Mouse (Mus musculus) megakaryocyte, embryonic 14.5 days (primary cell): ENCODE measurements at regions not wholly inside any gene's neighbourhood (a gene's known extent, or its start where the extent isn't known, plus 50 kb on each side); places are given as distances from the start of the nearest gene placed in this dataset.
A peak's percentile ranks its signal among the peaks of the same experiment; 100 is the strongest.

Source experiments
- H3K27me3 ChIP-seq: replicated peaks from 2 replicates; pipeline ENCODE3; 2012; ENCODE audit warnings: inconsistent platforms
- H3K36me3 ChIP-seq: replicated peaks from 2 replicates; pipeline ENCODE3; 2012; ENCODE audit warnings: low read length, inconsistent platforms, mixed read lengths
- H3K4me1 ChIP-seq: 2 replicates; pipeline ENCODE4 v1.6.1; 2012; ENCODE audit warnings: inconsistent platforms
- H3K4me3 ChIP-seq: replicated peaks from 2 replicates; pipeline ENCODE3; 2012; ENCODE audit warnings: moderate library complexity, mild to moderate bottlenecking, inconsistent platforms
- H3K9me3 ChIP-seq: 2 replicates; pipeline ENCODE4 v1.6.1; 2012; ENCODE audit warnings: inconsistent platforms
- FLI1 ChIP-seq: IDR thresholded peaks from 2 replicates; pipeline ENCODE4 v1.6.1; 2012; ENCODE audit warnings: low read length, inconsistent platforms, mixed read lengths
- GATA1 ChIP-seq: IDR thresholded peaks from 3 replicates; pipeline ENCODE4 v1.6.1; 2012; ENCODE audit warnings: mixed read lengths, low read length, inconsistent platforms, borderline replicate concordance

- TF ChIP-seq GATA1 (no peak), FLI1 (no peak)
- H3K4me3 ChIP-seq: no peak overlapping the region
- H3K27me3 ChIP-seq: no peaks in the 10 kb centered on the region
- H3K36me3 ChIP-seq: peaks cover 11% of the 10 kb centered on the region
- H3K9me3 ChIP-seq: peaks cover 11% of the 10 kb centered on the region
- peaks cover 15% of the 10 kb centered on the region for H3K4me1 ChIP-seq
Observed at GRCm38 (mm10) chr13:83016686-83017085, 487.1 kb upstream of the Mef2c start.

GRCm38 (mm10) chr13:83020829-83021228 is 483.0 kb upstream of the Mef2c start:
- Histone ChIP-seq H3K36me3 (no peaks in the 10 kb centered on the region), H3K4me3 (no peak overlapping the region)

GRCm38 (mm10) chr13:83023972-83024371 is 479.9 kb upstream of the Mef2c start:
- Histone ChIP-seq H3K4me1 (peaks cover 18% of the 10 kb centered on the region), H3K36me3 (no peaks in the 10 kb centered on the region)

More at GRCm38 (mm10) chr13:83020829-83021228, 483.0 kb upstream of the Mef2c start:
- Histone ChIP-seq H3K4me1 (peaks cover 18% of the 10 kb centered on the region), H3K9me3 (no peaks in the 10 kb centered on the region), H3K27me3 (no peaks in the 10 kb centered on the region)
- TF ChIP-seq FLI1 (no peak), GATA1 (no peak)

GRCm38 (mm10) chr13:83035962-83036361 is 467.9 kb upstream of the Mef2c start:
- Histone ChIP-seq H3K36me3 (no peaks in the 10 kb centered on the region), H3K9me3 (no peaks in the 10 kb centered on the region), H3K4me3 (no peak overlapping the region), H3K27me3 (no peaks in the 10 kb centered on the region), H3K4me1 (no peaks in the 10 kb centered on the region)
- TF ChIP-seq FLI1 (no peak), GATA1 (no peak)

More at GRCm38 (mm10) chr13:83023972-83024371, 479.9 kb upstream of the Mef2c start:
- no peak for TF ChIP-seq GATA1
- no peaks in the 10 kb centered on the region for H3K9me3 ChIP-seq
- H3K4me3 ChIP-seq: no peak overlapping the region
- no peaks in the 10 kb centered on the region for H3K27me3 ChIP-seq

- Histone ChIP-seq H3K4me1 (peaks cover 6% of the 10 kb centered on the region), H3K36me3 (no peaks in the 10 kb centered on the region), H3K9me3 (no peaks in the 10 kb centered on the region), H3K4me3 (no peak overlapping the region), H3K27me3 (no peaks in the 10 kb centered on the region)
- no peak for TF ChIP-seq GATA1
- no peak for TF ChIP-seq FLI1
Observed at GRCm38 (mm10) chr13:83041506-83041905, 462.3 kb upstream of the Mef2c start.

GRCm38 (mm10) chr13:83045516-83045915 is 458.3 kb upstream of the Mef2c start:
- H3K9me3 ChIP-seq: no peaks in the 10 kb centered on the region
- no peak overlapping the region for H3K4me3 ChIP-seq
- no peak for TF ChIP-seq FLI1
- no peak for TF ChIP-seq GATA1

GRCm38 (mm10) chr13:83045970-83046369 is 457.9 kb upstream of the Mef2c start:
- H3K36me3 ChIP-seq: no peaks in the 10 kb centered on the region
- no peaks in the 10 kb centered on the region for H3K27me3 ChIP-seq
- H3K4me3 ChIP-seq: no peak overlapping the region
- no peak for TF ChIP-seq GATA1
- peaks cover 10% of the 10 kb centered on the region for H3K4me1 ChIP-seq
- H3K9me3 ChIP-seq: no peaks in the 10 kb centered on the region

More at GRCm38 (mm10) chr13:83045516-83045915, 458.3 kb upstream of the Mef2c start:
- Histone ChIP-seq H3K4me1 (peaks cover 10% of the 10 kb centered on the region), H3K36me3 (no peaks in the 10 kb centered on the region), H3K27me3 (no peaks in the 10 kb centered on the region)

GRCm38 (mm10) chr13:83046571-83047123 is 457.2 kb upstream of the Mef2c start:
- TF ChIP-seq GATA1: no peak
- TF ChIP-seq FLI1: no peak
- peaks cover 10% of the 10 kb centered on the region for H3K4me1 ChIP-seq
- H3K9me3 ChIP-seq: no peaks in the 10 kb centered on the region
- H3K4me3 ChIP-seq: no peak overlapping the region
- no peaks in the 10 kb centered on the region for H3K27me3 ChIP-seq
- no peaks in the 10 kb centered on the region for H3K36me3 ChIP-seq

- Histone ChIP-seq H3K36me3 (no peaks in the 10 kb centered on the region), H3K9me3 (no peaks in the 10 kb centered on the region), H3K27me3 (no peaks in the 10 kb centered on the region), H3K4me3 (peak overlapping the region; percentile 8), H3K4me1 (peaks cover 30% of the 10 kb centered on the region)
- TF ChIP-seq GATA1: no peak
- TF ChIP-seq FLI1: no peak
Observed at GRCm38 (mm10) chr13:83055865-83056264, 448.0 kb upstream of the Mef2c start.

- TF ChIP-seq GATA1 (no peak), FLI1 (no peak)
- no peak overlapping the region for H3K4me3 ChIP-seq
- no peaks in the 10 kb centered on the region for H3K9me3 ChIP-seq
- H3K27me3 ChIP-seq: no peaks in the 10 kb centered on the region
- peaks cover 30% of the 10 kb centered on the region for H3K4me1 ChIP-seq
- no peaks in the 10 kb centered on the region for H3K36me3 ChIP-seq
Observed at GRCm38 (mm10) chr13:83056415-83056814, 447.4 kb upstream of the Mef2c start.

GRCm38 (mm10) chr13:83064727-83065126 is 439.1 kb upstream of the Mef2c start:
- Histone ChIP-seq H3K4me1 (peaks cover 26% of the 10 kb centered on the region), H3K27me3 (no peaks in the 10 kb centered on the region), H3K9me3 (no peaks in the 10 kb centered on the region), H3K4me3 (no peak overlapping the region), H3K36me3 (no peaks in the 10 kb centered on the region)
- no peak for TF ChIP-seq FLI1
- TF ChIP-seq GATA1: no peak
